Mouse (Mus musculus) thymus, adult 2 months (tissue): ENCODE results near the gene Abhd12. TPM values are rescaled to one million over a fixed set of nuclear protein-coding genes. Genes with fewer than 3 reads are reported as not detected.

ENCODE experiments used
- DNase-seq: peaks from one replicate; pipeline ENCODE4 v3.0.0; 2021
- H3K27ac ChIP-seq: fragments of 200-500 bp; 2 replicates; pipeline ENCODE4 v1.5.1; 2012; ENCODE audit warnings: low read length, control low read depth; ENCODE audit not compliant: control insufficient read depth, insufficient read depth
- H3K27me3 ChIP-seq: fragments of 200-500 bp; 2 replicates; pipeline ENCODE4 v1.6.1; 2012; ENCODE audit warnings: mild to moderate bottlenecking, low read length, moderate library complexity, mixed read lengths; ENCODE audit not compliant: control insufficient read depth, insufficient read depth
- H3K36me3 ChIP-seq: fragments of 200-500 bp; 2 replicates; pipeline ENCODE4 v1.6.1; 2012; ENCODE audit warnings: mild to moderate bottlenecking, low read length, moderate library complexity; ENCODE audit not compliant: control insufficient read depth, insufficient read depth
- H3K4me1 ChIP-seq: fragments of 200-500 bp; replicated peaks from 2 replicates; pipeline ENCODE4 v1.6.1; 2012; ENCODE audit warnings: low read length; ENCODE audit not compliant: control insufficient read depth, insufficient read depth
- H3K4me3 ChIP-seq: fragments of 200-500 bp; 2 replicates; pipeline ENCODE4 v1.5.1; 2012; ENCODE audit warnings: mild to moderate bottlenecking, low read length, control low read depth, moderate library complexity; ENCODE audit not compliant: control insufficient read depth, insufficient read depth
- CTCF ChIP-seq: fragments of 200-500 bp; IDR thresholded peaks from 2 replicates; pipeline ENCODE4 v1.5.1; 2012; ENCODE audit warnings: mild to moderate bottlenecking, control low read depth, low read length, moderate library complexity, borderline replicate concordance; ENCODE audit not compliant: control insufficient read depth, poor library complexity, insufficient read depth; ENCODE audit errors: extremely low read depth
- POLR2A ChIP-seq: fragments of 200-500 bp; IDR thresholded peaks from 2 replicates; pipeline ENCODE4 v1.6.1; 2012; ENCODE audit warnings: mild to moderate bottlenecking, low read length, control low read depth, moderate library complexity; ENCODE audit not compliant: control insufficient read depth, poor library complexity, insufficient read depth; ENCODE audit errors: extremely low read depth
- WGBS: fragments of 180-500 bp; shearing (Covaris S2); methylation state at CpG from one replicate; pipeline ENCODE4 v1.1.7; 2018; 5-methylcytosine and 5-hydroxymethylcytosine counted together
- polyA plus RNA-seq: library from polyadenylated mRNA; depleted of rRNA; stranded (reverse); fragments of >200 nt; gene quantifications from 2 replicates; pipeline ENCODE4 v1.2.3, GENCODE M21; 2012

Gene Abhd12
- polyA plus RNA-seq, 1 experiment, result 63.0 TPM

GRCm38 (mm10) chr2:150884075-150884778 is 20.3 kb downstream of the Abhd12 start:
- Histone ChIP-seq H3K4me3 (no peak overlapping the region), H3K36me3 (no peaks in the 10 kb centered on the region), H3K4me1 (no peaks in the 10 kb centered on the region), H3K27me3 (no peaks in the 10 kb centered on the region), H3K27ac (no peak overlapping the region)
- no peak for DNase-seq
- TF ChIP-seq POLR2A, result no peak
- TF ChIP-seq CTCF, result no peak
- 97% methylated on average over 8 of the region's 8 CpGs for WGBS

GRCm38 (mm10) chr2:150877561-150877960 is 27.0 kb downstream of the Abhd12 start:
- WGBS, result 95% methylated on average over 4 of the region's 4 CpGs
- no peak for DNase-seq
- TF ChIP-seq POLR2A, result no peak
- no peak for TF ChIP-seq CTCF
- H3K36me3 ChIP-seq, result no peaks in the 10 kb centered on the region
- H3K4me1 ChIP-seq, result no peaks in the 10 kb centered on the region
- H3K27ac ChIP-seq, result no peak overlapping the region
- no peak overlapping the region for H3K4me3 ChIP-seq
- no peaks in the 10 kb centered on the region for H3K27me3 ChIP-seq

- 98% methylated on average over 1 of the region's 1 CpGs for WGBS
- Histone ChIP-seq H3K27me3 (no peaks in the 10 kb centered on the region), H3K36me3 (no peaks in the 10 kb centered on the region), H3K4me1 (no peaks in the 10 kb centered on the region), H3K4me3 (no peak overlapping the region), H3K27ac (no peak overlapping the region)
- DNase-seq, result no peak
- no peak for TF ChIP-seq POLR2A
- TF ChIP-seq CTCF, result no peak
Measured at GRCm38 (mm10) chr2:150875226-150875625, 29.3 kb downstream of the Abhd12 start.

- no peak for TF ChIP-seq POLR2A
- TF ChIP-seq CTCF, result no peak
- WGBS, result 93% methylated on average over 1 of the region's 1 CpGs
- H3K27me3 ChIP-seq, result no peaks in the 10 kb centered on the region
- DNase-seq, result no peak
- H3K4me3 ChIP-seq, result no peak overlapping the region
- no peaks in the 10 kb centered on the region for H3K36me3 ChIP-seq
- no peak overlapping the region for H3K27ac ChIP-seq
- H3K4me1 ChIP-seq, result peaks cover 5% of the 10 kb centered on the region
Measured at GRCm38 (mm10) chr2:150874508-150874907, 30.0 kb downstream of the Abhd12 start.

DNA sequence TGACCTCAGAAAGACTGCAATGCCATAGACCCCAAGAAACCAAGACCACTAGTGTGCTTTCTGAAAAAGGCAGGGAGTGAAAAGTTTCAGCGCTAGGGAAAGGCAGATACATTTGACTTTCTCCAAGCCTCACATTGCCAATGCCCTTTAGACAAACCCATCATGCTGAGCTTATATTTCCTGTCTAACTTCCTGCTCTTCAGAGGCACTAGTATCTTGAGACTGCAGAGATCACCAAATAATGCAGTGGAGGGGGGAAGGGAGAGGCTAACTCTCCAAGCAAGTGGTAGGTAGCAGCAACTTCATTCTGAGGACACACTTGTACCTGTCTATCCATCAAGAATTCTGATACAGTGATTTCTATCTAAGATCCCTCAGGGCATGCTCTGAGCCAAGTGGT is 35.1 kb downstream of the Abhd12 start:
- WGBS, result 41% methylated on average over 1 of the region's 1 CpGs
- H3K4me3 ChIP-seq, result no peak overlapping the region
- no peak for TF ChIP-seq CTCF
- TF ChIP-seq POLR2A, result no peak
- peak; percentile 17 for DNase-seq
- H3K27ac ChIP-seq, result peak overlapping the region; percentile 62
- peaks cover 7% of the 10 kb centered on the region for H3K4me1 ChIP-seq
- no peaks in the 10 kb centered on the region for H3K36me3 ChIP-seq
- H3K27me3 ChIP-seq, result no peaks in the 10 kb centered on the region

DNA sequence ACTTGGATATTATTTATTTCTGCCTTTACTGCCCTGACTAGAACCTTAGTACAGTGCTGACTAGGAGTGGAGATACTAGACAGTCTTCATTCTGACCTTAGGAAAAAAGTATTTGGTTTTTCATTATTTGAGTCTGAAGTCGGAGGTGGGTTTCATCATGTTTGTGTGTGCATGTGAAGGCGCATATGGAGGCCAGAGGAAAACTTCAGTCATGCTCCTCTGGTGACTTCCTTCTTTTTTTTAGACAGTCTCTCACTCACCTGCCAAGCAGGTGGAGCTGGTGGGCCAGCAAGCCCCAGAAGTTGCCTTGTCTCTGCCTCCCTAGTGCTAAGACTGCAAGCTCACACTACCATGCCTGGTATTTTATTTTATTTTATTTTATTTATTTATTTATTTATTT is 37.5 kb downstream of the Abhd12 start:
- 97% methylated on average over 2 of the region's 2 CpGs for WGBS

More for the DNA sequence above, 37.5 kb downstream of the Abhd12 start:
- TF ChIP-seq POLR2A (no peak), CTCF (no peak)
- no peaks in the 10 kb centered on the region for H3K36me3 ChIP-seq
- no peak for DNase-seq
- H3K4me3 ChIP-seq, result no peak overlapping the region
- no peak overlapping the region for H3K27ac ChIP-seq
- peaks cover 7% of the 10 kb centered on the region for H3K4me1 ChIP-seq
- no peaks in the 10 kb centered on the region for H3K27me3 ChIP-seq
